Mouse (Mus musculus) cortical plate, adult 2 months (tissue): Measurements from ENCODE around the gene Mrpl10.

ENCODE experiments used
- CTCF ChIP-seq: fragments of 200-500 bp; IDR thresholded peaks from 2 replicates; pipeline ENCODE4 v1.5.1; 2011; ENCODE audit warnings: mild to moderate bottlenecking, control low read depth, low read length; ENCODE audit not compliant: insufficient read depth; ENCODE audit errors: extremely low read depth
- POLR2A ChIP-seq: fragments of 200-500 bp; IDR thresholded peaks from 2 replicates; pipeline ENCODE4 v1.6.1; 2011; ENCODE audit warnings: mild to moderate bottlenecking, low read length, control low read depth; ENCODE audit not compliant: insufficient read depth; ENCODE audit errors: extremely low read depth

- TF ChIP-seq CTCF (no peak), POLR2A (no peak)
These were observed 10.9 kb downstream of the Mrpl10 start for GRCm38 (mm10) chr11:97052219-97052646.
